In the genomic region with DNA sequence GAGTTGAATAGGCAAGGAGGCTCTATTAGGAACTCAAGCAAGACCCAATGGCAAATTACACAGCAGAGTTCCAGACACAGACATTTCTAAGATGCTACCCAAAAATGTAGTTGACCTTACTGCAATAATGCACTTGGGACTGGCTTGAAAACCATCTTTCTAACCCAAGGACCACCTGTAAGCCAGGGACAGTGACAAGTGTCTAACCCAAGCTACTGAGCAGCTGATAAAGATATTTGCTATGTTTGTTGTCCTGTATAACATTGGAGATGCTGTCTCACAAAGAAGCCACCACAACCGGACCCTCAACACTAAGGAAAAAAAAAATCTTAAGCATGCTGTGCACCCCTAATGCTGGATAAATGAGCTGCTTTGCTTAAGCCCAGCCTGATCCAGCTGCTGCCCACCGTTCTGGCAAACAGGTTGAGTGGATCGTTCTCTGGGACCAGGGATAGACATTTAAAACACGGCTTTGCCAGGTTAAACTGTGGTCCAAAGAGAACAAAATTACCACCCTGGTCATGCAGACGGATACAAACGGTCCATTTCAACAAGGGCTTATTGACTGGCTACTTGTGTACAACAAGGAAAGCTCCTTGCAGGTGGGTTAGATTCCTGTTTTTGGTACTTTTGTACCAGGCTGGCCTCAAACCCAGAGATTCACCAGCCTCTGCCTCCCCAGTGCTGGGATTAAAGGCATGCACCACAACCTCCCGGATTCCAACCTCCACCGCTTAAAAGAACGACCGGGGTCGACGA, we compare ENCODE assay signal across 7 mouse cellular contexts. TPM values are rescaled to one million over a fixed set of nuclear protein-coding genes. Genes with fewer than 3 reads are reported as not detected.
DNase-seq lines count a peak whose midpoint lies in the region; ATAC-seq lines count a peak whose summit lies in the region.

No protein-coding gene starts in this region.

- 5% methylated on average over 12 of the region's 12 CpGs for WGBS in neural tube, embryonic 11.5 days
- 1% methylated on average over 12 of the region's 12 CpGs for WGBS in embryonic facial prominence, embryonic 15.5 days
- 5% methylated on average over 12 of the region's 12 CpGs for WGBS in limb, embryonic 12.5 days
- 2% methylated on average over 12 of the region's 12 CpGs for WGBS in stomach, embryonic 15.5 days

- ATAC-seq in neural tube, embryonic 11.5 days (ENCODE audit: insufficient read depth, low FRiP score, low TSS enrichment), result no peak
- no peak for ATAC-seq in embryonic facial prominence, embryonic 15.5 days (ENCODE audit: insufficient number of reproducible peaks, low FRiP score, low TSS enrichment, low read depth)
- no peak for ATAC-seq in limb, embryonic 12.5 days (ENCODE audit: insufficient number of reproducible peaks, insufficient read depth, low FRiP score, low TSS enrichment, low read depth)
- ATAC-seq in stomach, embryonic 15.5 days (ENCODE audit: insufficient read depth, low FRiP score, low read depth), result no peak

- H3K27ac ChIP-seq in neural tube, embryonic 11.5 days (ENCODE audit: low read depth, low read length), result peak overlapping the region; percentile 44; the same call in 1 of the 2 replicates
- peak overlapping the region; percentile 86 for H3K27ac ChIP-seq in embryonic facial prominence, embryonic 15.5 days (replicated peaks)
- H3K27ac ChIP-seq in limb, embryonic 12.5 days, result peak overlapping the region; percentile 80; the same call in 1 of the 2 replicates
- H3K27ac ChIP-seq in stomach, embryonic 15.5 days, result peak overlapping the region; percentile 90

- peak overlapping the region; percentile 81 for H3K9ac ChIP-seq in neural tube, embryonic 11.5 days (ENCODE audit: low read length)
- H3K9ac ChIP-seq in embryonic facial prominence, embryonic 15.5 days, result peak overlapping the region; percentile 92
- H3K9ac ChIP-seq in limb, embryonic 12.5 days (replicated peaks), result peak overlapping the region; percentile 88
- peak overlapping the region; percentile 77 for H3K9ac ChIP-seq in stomach, embryonic 15.5 days

- H3K9me3 ChIP-seq in neural tube, embryonic 11.5 days (ENCODE audit: control insufficient read depth, low read length), result no peaks in the 10 kb centered on the region
- no peaks in the 10 kb centered on the region for H3K9me3 ChIP-seq in embryonic facial prominence, embryonic 15.5 days (replicated peaks)
- no peaks in the 10 kb centered on the region for H3K9me3 ChIP-seq in limb, embryonic 12.5 days
- H3K9me3 ChIP-seq in stomach, embryonic 15.5 days, result no peaks in the 10 kb centered on the region

- peaks cover 6% of the 10 kb centered on the region; the same call in 1 of the 2 replicates for H3K36me3 ChIP-seq in neural tube, embryonic 11.5 days (ENCODE audit: control insufficient read depth, insufficient read depth, low read length)
- H3K36me3 ChIP-seq in embryonic facial prominence, embryonic 15.5 days, result peaks cover 15% of the 10 kb centered on the region
- H3K36me3 ChIP-seq in limb, embryonic 12.5 days, result peaks cover 24% of the 10 kb centered on the region
- peaks cover 18% of the 10 kb centered on the region for H3K36me3 ChIP-seq in stomach, embryonic 15.5 days

- H3K4me3 ChIP-seq in neural tube, embryonic 11.5 days (ENCODE audit: low read depth, low read length), result peak overlapping the region; percentile 81
- H3K4me3 ChIP-seq in embryonic facial prominence, embryonic 15.5 days (replicated peaks), result peak overlapping the region; percentile 93
- peak overlapping the region; percentile 81 for H3K4me3 ChIP-seq in limb, embryonic 12.5 days (replicated peaks)
- H3K4me3 ChIP-seq in stomach, embryonic 15.5 days (replicated peaks), result peak overlapping the region; percentile 86

- no peaks in the 10 kb centered on the region for H3K27me3 ChIP-seq in neural tube, embryonic 11.5 days (ENCODE audit: control insufficient read depth, insufficient read depth, low read length)
- no peaks in the 10 kb centered on the region for H3K27me3 ChIP-seq in embryonic facial prominence, embryonic 15.5 days
- H3K27me3 ChIP-seq in limb, embryonic 12.5 days, result no peaks in the 10 kb centered on the region
- H3K27me3 ChIP-seq in stomach, embryonic 15.5 days (replicated peaks), result no peaks in the 10 kb centered on the region

- peaks cover 10% of the 10 kb centered on the region for H3K4me1 ChIP-seq in neural tube, embryonic 11.5 days (ENCODE audit: control insufficient read depth, insufficient read depth, low read length)
- peaks cover 32% of the 10 kb centered on the region for H3K4me1 ChIP-seq in embryonic facial prominence, embryonic 15.5 days
- peaks cover 32% of the 10 kb centered on the region for H3K4me1 ChIP-seq in limb, embryonic 12.5 days (replicated peaks)
- peaks cover 20% of the 10 kb centered on the region for H3K4me1 ChIP-seq in stomach, embryonic 15.5 days

- H3K4me2 ChIP-seq in neural tube, embryonic 11.5 days (ENCODE audit: low read depth), result peak overlapping the region; percentile 86
- peak overlapping the region; percentile 62 for H3K4me2 ChIP-seq in embryonic facial prominence, embryonic 15.5 days (replicated peaks)
- peak overlapping the region; percentile 82 for H3K4me2 ChIP-seq in limb, embryonic 12.5 days
- peak overlapping the region; percentile 80 for H3K4me2 ChIP-seq in stomach, embryonic 15.5 days

- no peak for DNase-seq in neural tube, embryonic 11.5 days (ENCODE audit: low spot score)
- no peak for DNase-seq in neural tube, embryonic 10.5 days (ENCODE audit: extremely low spot score, low spot score)
- no peak for DNase-seq in adrenal gland, adult 8-10 months
- no peak for DNase-seq in adrenal gland, postnatal 10 days

RNA-seq across cellular contexts. Expression of gene Ndufb10, which starts 1.0 kb away (rescaled TPM):
- polyA plus RNA-seq in neural tube, embryonic 11.5 days (2014; fragmentation: Nextera tagmentation; extraction: Ambion mirVana), result 213 and 214 TPM in 2 replicates
- 223 and 227 TPM in 2 replicates for polyA plus RNA-seq in embryonic facial prominence, embryonic 15.5 days (2015; fragmentation: Nextera tagmentation; extraction: Ambion mirVana)
- polyA plus RNA-seq in limb, embryonic 12.5 days (2016; fragmentation: Nextera tagmentation; extraction: Ambion mirVana), result 206 and 217 TPM in 2 replicates
- 238 and 259 TPM in 2 replicates for polyA plus RNA-seq in stomach, embryonic 15.5 days (2015; fragmentation: Nextera tagmentation; extraction: Ambion mirVana)
- 100 to 1,000 TPM; 199 to 268 (median 237) TPM for total RNA-seq in adrenal gland, adult 8-10 months (2022)
- 100 to 1,000 TPM; 422 to 522 TPM for total RNA-seq in adrenal gland, postnatal 10 days (2021)

RNA-seq across cellular contexts. Expression of gene Rpl3l, which starts 4.3 kb away (rescaled TPM):
- not detected in 2 replicates for polyA plus RNA-seq in neural tube, embryonic 11.5 days (2014; fragmentation: Nextera tagmentation; extraction: Ambion mirVana)
- polyA plus RNA-seq in embryonic facial prominence, embryonic 15.5 days (2015; fragmentation: Nextera tagmentation; extraction: Ambion mirVana), result not detected in 2 replicates
- not detected in 2 replicates for polyA plus RNA-seq in limb, embryonic 12.5 days (2016; fragmentation: Nextera tagmentation; extraction: Ambion mirVana)
- polyA plus RNA-seq in stomach, embryonic 15.5 days (2015; fragmentation: Nextera tagmentation; extraction: Ambion mirVana), result 0.15 TPM in 1 of 2 replicates, not detected in the other
- under 1 TPM in 1 of 4 experiments, not detected in 3; 0.49 TPM for total RNA-seq in adrenal gland, adult 8-10 months (2022)
- 10 to 100 TPM; 12.0 to 51.3 TPM for total RNA-seq in adrenal gland, postnatal 10 days (2021)

RNA-seq across cellular contexts. Expression of gene Rps2, which starts 5.4 kb away (rescaled TPM):
- 1,370 and 1,378 TPM in 2 replicates for polyA plus RNA-seq in neural tube, embryonic 11.5 days (2014; fragmentation: Nextera tagmentation; extraction: Ambion mirVana)
- 1,508 and 1,594 TPM in 2 replicates for polyA plus RNA-seq in embryonic facial prominence, embryonic 15.5 days (2015; fragmentation: Nextera tagmentation; extraction: Ambion mirVana)
- 1,161 and 1,172 TPM in 2 replicates for polyA plus RNA-seq in limb, embryonic 12.5 days (2016; fragmentation: Nextera tagmentation; extraction: Ambion mirVana)
- polyA plus RNA-seq in stomach, embryonic 15.5 days (2015; fragmentation: Nextera tagmentation; extraction: Ambion mirVana), result 1,497 and 1,515 TPM in 2 replicates
- 100 to 1,000 TPM; 571 to 651 (median 615) TPM for total RNA-seq in adrenal gland, adult 8-10 months (2022)
- total RNA-seq in adrenal gland, postnatal 10 days (2021), result 100 to 1,000 TPM; 785 to 825 TPM

RNA-seq across cellular contexts. Expression of gene Rnf151, which starts 5.4 kb away (rescaled TPM):
- polyA plus RNA-seq in neural tube, embryonic 11.5 days (2014; fragmentation: Nextera tagmentation; extraction: Ambion mirVana), result 0.57 TPM in 1 of 2 replicates, not detected in the other
- 0.16 and 0.24 TPM in 2 replicates for polyA plus RNA-seq in embryonic facial prominence, embryonic 15.5 days (2015; fragmentation: Nextera tagmentation; extraction: Ambion mirVana)
- polyA plus RNA-seq in limb, embryonic 12.5 days (2016; fragmentation: Nextera tagmentation; extraction: Ambion mirVana), result 0.29 and 0.41 TPM in 2 replicates
- polyA plus RNA-seq in stomach, embryonic 15.5 days (2015; fragmentation: Nextera tagmentation; extraction: Ambion mirVana), result 0.19 TPM in 1 of 2 replicates, not detected in the other
- not detected for total RNA-seq in adrenal gland, adult 8-10 months (2022)
- total RNA-seq in adrenal gland, postnatal 10 days (2021), result under 1 TPM in 1 of 2 experiments, not detected in 1; 0.24 TPM

RNA-seq across cellular contexts. Expression of gene Msrb1, which starts 13.1 kb away (rescaled TPM):
- polyA plus RNA-seq in neural tube, embryonic 11.5 days (2014; fragmentation: Nextera tagmentation; extraction: Ambion mirVana), result 25.5 and 27.2 TPM in 2 replicates
- 26.6 and 27.9 TPM in 2 replicates for polyA plus RNA-seq in embryonic facial prominence, embryonic 15.5 days (2015; fragmentation: Nextera tagmentation; extraction: Ambion mirVana)
- polyA plus RNA-seq in limb, embryonic 12.5 days (2016; fragmentation: Nextera tagmentation; extraction: Ambion mirVana), result 22.7 and 24.1 TPM in 2 replicates
- polyA plus RNA-seq in stomach, embryonic 15.5 days (2015; fragmentation: Nextera tagmentation; extraction: Ambion mirVana), result 37.0 and 41.4 TPM in 2 replicates
- total RNA-seq in adrenal gland, adult 8-10 months (2022), result 10 to 100 TPM; 87.3 to 91.3 (median 89.0) TPM
- 10 to 100 TPM; 75.1 to 93.3 TPM for total RNA-seq in adrenal gland, postnatal 10 days (2021)
